Comparison of ENCODE assay signal across 20 mouse cellular contexts in the genomic region with DNA sequence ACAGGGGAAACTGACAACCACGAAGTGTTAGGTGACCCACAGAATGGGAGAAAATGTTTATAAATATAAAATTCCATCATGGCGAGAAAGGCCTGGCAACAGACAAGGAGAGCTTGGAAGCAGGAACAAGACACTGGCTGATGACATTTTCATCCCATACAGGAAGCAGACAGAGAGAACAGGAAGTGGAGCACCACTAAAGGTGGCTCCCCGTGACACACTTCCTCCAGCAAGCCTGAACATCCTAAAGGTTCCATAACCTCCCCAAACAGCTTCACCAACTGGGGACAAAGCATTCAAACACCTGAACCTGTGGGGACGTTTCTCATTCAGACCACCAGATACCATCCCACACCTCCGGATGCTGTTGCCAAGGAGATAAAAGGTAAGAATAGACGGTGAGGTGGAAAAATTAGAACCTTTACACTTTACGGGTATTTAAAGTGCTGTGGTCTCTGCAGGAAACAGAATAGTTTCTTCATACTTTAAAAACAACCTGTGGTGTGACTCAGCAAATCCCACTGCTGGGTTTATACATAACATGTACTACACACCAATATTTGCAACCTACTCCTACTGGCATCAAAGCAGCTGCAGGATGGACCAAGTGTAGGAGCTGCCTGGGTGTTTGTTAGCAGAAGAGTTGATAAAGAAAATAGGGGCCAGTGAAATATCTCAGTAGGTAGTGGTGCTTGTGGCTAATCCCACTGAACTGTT.
A peak's percentile ranks its signal among the peaks of the same experiment; 100 is the strongest.
DNase-seq lines count a peak whose midpoint lies in the region; ATAC-seq lines count a peak whose summit lies in the region.
"Had no signal": no experiment of that assay in that cellular context is flagged by ENCODE, and none has a peak within 500 bp of the region (broad histone marks: within the 10 kb centered on the region; RNA-seq: fewer than 3 reads in every experiment).

No protein-coding gene starts in this region.

- WGBS in neural tube, embryonic 15.5 days: 94% methylated on average over 7 of the region's 7 CpGs

- ATAC-seq in hematopoietic stem cell, adult 5-6 weeks (replicated peaks in 1 of 2; ENCODE audit: insufficient read depth in 1 of 2, low FRiP score in 2 of 2, low TSS enrichment in 1 of 2, low read depth in 1 of 2, poor library complexity in 2 of 2, severe bottlenecking in 2 of 2): peak; percentile 49 to 51; a peak in 3 of 4 replicates
- ATAC-seq in megakaryocyte progenitor cell, adult 5-6 weeks (replicated peaks; ENCODE audit: poor library complexity): peak; percentile 50
- ATAC-seq in neural tube, embryonic 15.5 days (ENCODE audit: low FRiP score): no peak
- ATAC-seq: forebrain, embryonic 13.5 days; hindbrain, embryonic 16.5 days; intestine, embryonic 15.5 days had no signal

- no peaks in the 10 kb centered on the region for H3K9me3 ChIP-seq in neural tube, embryonic 15.5 days (replicated peaks)
- H3K9me3 ChIP-seq: embryonic facial prominence, embryonic 10.5 days; forebrain, embryonic 13.5 days; G1E; heart, embryonic 15.5 days; intestine, embryonic 15.5 days had no signal

- no peaks in the 10 kb centered on the region for H3K27me3 ChIP-seq in neural tube, embryonic 15.5 days (replicated peaks)
- H3K27me3 ChIP-seq: forebrain, embryonic 13.5 days; intestine, embryonic 15.5 days had no signal

- H3K9ac ChIP-seq in neural tube, embryonic 15.5 days (replicated peaks): no peak overlapping the region
- H3K9ac ChIP-seq: forebrain, embryonic 13.5 days; heart, embryonic 15.5 days; intestine, embryonic 15.5 days had no signal

- H3K4me3 ChIP-seq in neural tube, embryonic 15.5 days (replicated peaks): no peak overlapping the region
- H3K4me3 ChIP-seq: embryonic facial prominence, embryonic 10.5 days; forebrain, embryonic 13.5 days; heart, adult 2 months; heart, embryonic 15.5 days; intestine, embryonic 15.5 days had no signal

- DNase-seq in 416B (ENCODE audit: low read depth) (peak; percentile 88), R1 (ENCODE audit: low read depth, low spot score) (peak; percentile 31)
- DNase-seq in urinary bladder, postnatal 10 days (ENCODE audit: low spot score): no peak
- DNase-seq in spleen, postnatal 14 days (ENCODE audit: low spot score in 2 of 2): no peak
- DNase-seq: adrenal gland, postnatal 10 days; cerebellum, adult 11-12 months; cerebellum, adult 9-10 months; cerebellum, postnatal 36 days; gastrocnemius, postnatal 36 days; heart, adult 2 months had no signal

- no peaks in the 10 kb centered on the region for H3K36me3 ChIP-seq in neural tube, embryonic 15.5 days
- H3K36me3 ChIP-seq: embryonic facial prominence, embryonic 10.5 days; G1E; heart, embryonic 15.5 days; intestine, embryonic 15.5 days had no signal

- no peak overlapping the region for H3K4me2 ChIP-seq in neural tube, embryonic 15.5 days
- H3K4me2 ChIP-seq: forebrain, embryonic 13.5 days; heart, embryonic 11.5 days; heart, embryonic 15.5 days; intestine, embryonic 15.5 days had no signal

- no peak overlapping the region for H3K27ac ChIP-seq in neural tube, embryonic 15.5 days (replicated peaks)
- H3K27ac ChIP-seq: embryonic facial prominence, embryonic 10.5 days; forebrain, embryonic 13.5 days; heart, adult 2 months; heart, embryonic 15.5 days; intestine, embryonic 15.5 days had no signal

- peaks cover 8% of the 10 kb centered on the region for H3K4me1 ChIP-seq in neural tube, embryonic 15.5 days

Comparison
In these comparisons a context has a peak if more than half of its experiments do, and no peak if none do; other contexts are left out.
1. DNase-seq: peak in 416B (single experiment) and R1 (single experiment); none in urinary bladder, postnatal 10 days (single experiment) and spleen, postnatal 14 days (0 of 2).